16 mouse cellular contexts compared by ENCODE assay signal in genomic region chr10:76253079-76253478, GRCm38 (mm10). TPM values are rescaled to one million over a fixed set of nuclear protein-coding genes. Genes with fewer than 3 reads are reported as not detected.
DNase-seq lines count a peak whose midpoint lies in the region; ATAC-seq and TF ChIP-seq lines count a peak whose summit lies in the region.
"Had no signal": no experiment of that assay in that cellular context is flagged by ENCODE, and none has a peak within 500 bp of the region (broad histone marks: within the 10 kb centered on the region; RNA-seq: fewer than 3 reads in every experiment).

No protein-coding gene starts in this region.

- no peak for TF ChIP-seq CTCF in cerebellum, adult 2 months (IDR thresholded peaks at IDR 0.05; ENCODE audit: borderline replicate concordance, insufficient read depth, low read depth, low read length)

- no peak overlapping the region for H3K4me3 ChIP-seq in lung, embryonic 15.5 days
- no peak overlapping the region for H3K4me3 ChIP-seq in embryonic facial prominence, embryonic 13.5 days
- no peak overlapping the region for H3K4me3 ChIP-seq in intestine, embryonic 15.5 days (replicated peaks)
- no peak overlapping the region for H3K4me3 ChIP-seq in cerebellum, adult 2 months (replicated peaks; ENCODE audit: insufficient read depth, low read depth, low read length)
- H3K4me3 ChIP-seq: hindbrain, embryonic 13.5 days; liver, embryonic 12.5 days had no signal

- peak; percentile 35; the same call in 1 of the 2 replicates for ATAC-seq in lung, embryonic 15.5 days (ENCODE audit: borderline replicate concordance, extremely low read depth, low FRiP score, low TSS enrichment)
- no peak for ATAC-seq in embryonic facial prominence, embryonic 13.5 days (ENCODE audit: insufficient number of reproducible peaks, insufficient read depth, low FRiP score, low TSS enrichment, low read depth)
- ATAC-seq in intestine, embryonic 15.5 days: peak; percentile 68; the same call in 1 of the 2 replicates
- ATAC-seq: liver, embryonic 12.5 days had no signal

- peaks cover 11% of the 10 kb centered on the region for H3K4me1 ChIP-seq in lung, embryonic 15.5 days
- H3K4me1 ChIP-seq in embryonic facial prominence, embryonic 13.5 days: peaks cover 28% of the 10 kb centered on the region
- H3K4me1 ChIP-seq in intestine, embryonic 15.5 days (replicated peaks): peaks cover 4% of the 10 kb centered on the region
- 0 out of 2 replicates have a peak, but pooled peaks cover 4% of the 10 kb centered on the region for H3K4me1 ChIP-seq in cerebellum, adult 2 months (ENCODE audit: control insufficient read depth, insufficient read depth, low read length)
- H3K4me1 ChIP-seq: liver, embryonic 12.5 days had no signal

- no peak overlapping the region for H3K9ac ChIP-seq in lung, embryonic 15.5 days
- H3K9ac ChIP-seq in embryonic facial prominence, embryonic 13.5 days: 0 out of 2 replicates have a peak overlapping the region, but pooled peaks have one; percentile 27
- H3K9ac ChIP-seq in intestine, embryonic 15.5 days: no peak overlapping the region
- H3K9ac ChIP-seq: forebrain, postnatal 0 days; hindbrain, embryonic 13.5 days; liver, embryonic 12.5 days had no signal

- TF ChIP-seq POLR2A in cerebellum, adult 2 months (IDR thresholded peaks at IDR 0.05; ENCODE audit: borderline replicate concordance, insufficient read depth, low read length): no peak

- H3K36me3 ChIP-seq in lung, embryonic 15.5 days: no peaks in the 10 kb centered on the region
- H3K36me3 ChIP-seq in embryonic facial prominence, embryonic 13.5 days: no peaks in the 10 kb centered on the region
- no peaks in the 10 kb centered on the region for H3K36me3 ChIP-seq in intestine, embryonic 15.5 days
- H3K36me3 ChIP-seq: liver, embryonic 12.5 days had no signal

- H3K4me2 ChIP-seq in lung, embryonic 15.5 days: no peak overlapping the region
- H3K4me2 ChIP-seq in embryonic facial prominence, embryonic 13.5 days: no peak overlapping the region
- 0 out of 2 replicates have a peak overlapping the region, but pooled peaks have one; percentile 14 for H3K4me2 ChIP-seq in intestine, embryonic 15.5 days (replicated peaks)
- H3K4me2 ChIP-seq: heart, embryonic 11.5 days; hindbrain, embryonic 13.5 days; liver, embryonic 12.5 days had no signal

- DNase-seq in kidney, adult 9 months: peak; percentile 42
- no peak for DNase-seq in kidney, adult 18-20 months
- no peak for DNase-seq in lung, postnatal 4 days
- no peak for DNase-seq in layer of hippocampus, adult 11-12 months (ENCODE audit: low spot score)
- DNase-seq in cerebellum, adult 2 months: no peak
- DNase-seq: lung, adult 2 months; thymus, postnatal 36 days had no signal

- no peak overlapping the region for H3K27ac ChIP-seq in lung, embryonic 15.5 days
- peak overlapping the region; percentile 71 for H3K27ac ChIP-seq in embryonic facial prominence, embryonic 13.5 days
- H3K27ac ChIP-seq in intestine, embryonic 15.5 days: no peak overlapping the region
- H3K27ac ChIP-seq in cerebellum, adult 2 months (ENCODE audit: insufficient read depth, low read length): no peak overlapping the region
- H3K27ac ChIP-seq: gastrocnemius, adult 2 months; kidney, postnatal 0 days; liver, embryonic 12.5 days had no signal

- no peaks in the 10 kb centered on the region for H3K9me3 ChIP-seq in lung, embryonic 15.5 days
- H3K9me3 ChIP-seq in embryonic facial prominence, embryonic 13.5 days: no peaks in the 10 kb centered on the region
- H3K9me3 ChIP-seq in intestine, embryonic 15.5 days: no peaks in the 10 kb centered on the region
- H3K9me3 ChIP-seq: hindbrain, embryonic 13.5 days; liver, embryonic 12.5 days had no signal

- WGBS in lung, embryonic 15.5 days: 98% methylated on average over 1 of the region's 1 CpGs
- WGBS in embryonic facial prominence, embryonic 13.5 days: 95% methylated on average over 1 of the region's 1 CpGs
- 97% methylated on average over 1 of the region's 1 CpGs for WGBS in intestine, embryonic 15.5 days
- WGBS in cerebellum, adult 2 months: 97% methylated on average over 1 of the region's 1 CpGs

- H3K27me3 ChIP-seq in lung, embryonic 15.5 days: no peaks in the 10 kb centered on the region
- H3K27me3 ChIP-seq in embryonic facial prominence, embryonic 13.5 days: no peaks in the 10 kb centered on the region
- no peaks in the 10 kb centered on the region for H3K27me3 ChIP-seq in intestine, embryonic 15.5 days (replicated peaks)
- no peaks in the 10 kb centered on the region for H3K27me3 ChIP-seq in cerebellum, adult 2 months (ENCODE audit: control insufficient read depth, insufficient read depth, low read length)
- H3K27me3 ChIP-seq: hindbrain, embryonic 13.5 days; liver, embryonic 12.5 days had no signal

RNA-seq across cellular contexts. Expression of gene S100b, which starts 0.6 kb away (rescaled TPM):
- 0.59 and 0.67 TPM in 2 replicates for polyA plus RNA-seq in lung, embryonic 15.5 days (2015; fragmentation: Nextera tagmentation; extraction: Ambion mirVana)
- polyA plus RNA-seq in embryonic facial prominence, embryonic 13.5 days (2015; fragmentation: Nextera tagmentation; extraction: Ambion mirVana): 5.7 and 8.1 TPM in 2 replicates
- polyA plus RNA-seq in intestine, embryonic 15.5 days (2015; fragmentation: Nextera tagmentation; extraction: Ambion mirVana): 2.2 and 2.6 TPM in 2 replicates
- polyA plus RNA-seq in cerebellum, adult 2 months (2012; rRNA removed): 739 and 790 TPM in 2 replicates
- polyA plus RNA-seq: liver, embryonic 12.5 days had no signal

RNA-seq across cellular contexts. Expression of gene Prmt2, which starts 15.4 kb away (rescaled TPM):
- polyA plus RNA-seq in lung, embryonic 15.5 days (2015; fragmentation: Nextera tagmentation; extraction: Ambion mirVana): 51.7 and 53.4 TPM in 2 replicates
- 62.5 and 67.7 TPM in 2 replicates for polyA plus RNA-seq in embryonic facial prominence, embryonic 13.5 days (2015; fragmentation: Nextera tagmentation; extraction: Ambion mirVana)
- 42.6 and 43.7 TPM in 2 replicates for polyA plus RNA-seq in intestine, embryonic 15.5 days (2015; fragmentation: Nextera tagmentation; extraction: Ambion mirVana)
- 75.5 and 81.4 TPM in 2 replicates for polyA plus RNA-seq in cerebellum, adult 2 months (2012; rRNA removed)

Comparison
In these comparisons a context has a peak if more than half of its experiments do, and no peak if none do; other contexts are left out.
1. RNA of gene S100b, which starts 0.6 kb away (polyA plus RNA-seq): 739 to 790 TPM in cerebellum, adult 2 months; 5.7 to 8.1 TPM in embryonic facial prominence, embryonic 13.5 days, 2.2 to 2.6 TPM in intestine, embryonic 15.5 days and 0.59 to 0.67 TPM in lung, embryonic 15.5 days; every median in the first group is over 10 times any median in the second.